Mouse (Mus musculus) right cerebral cortex, adult 18-20 months (tissue): Measurements from ENCODE around the gene Cd69.

Source experiments
- DNase-seq: peaks from one replicate; pipeline ENCODE4 v3.0.0; 2022; ENCODE audit warnings: mixed read lengths

Gene Cd69

GRCm38 (mm10) chr6:129222188-129222800, 52.9 kb downstream of the Cd69 start:
- DNase-seq: no peak

- no peak for DNase-seq
Measured at GRCm38 (mm10) chr6:129221053-129221452, 54.2 kb downstream of the Cd69 start.

GRCm38 (mm10) chr6:129219897-129220517, 55.2 kb downstream of the Cd69 start:
- DNase-seq: no peak

GRCm38 (mm10) chr6:129218191-129218696, 57.0 kb downstream of the Cd69 start:
- no peak for DNase-seq
